Mouse (Mus musculus): Measurements from ENCODE around the gene Ugt1a1. TPM values are rescaled to one million over a fixed set of nuclear protein-coding genes. Genes with fewer than 3 reads are reported as not detected.

Ugt1a1 gene
- polyA plus RNA-seq, 2 experiments, result 2.3 to 5.8 TPM

GRCm38 (mm10) chr1:88264869-88265240, 53.1 kb downstream of the Ugt1a1 start:
- no peak overlapping the region for H3K9ac ChIP-seq (ENCODE audit: low read depth, low read length, severe bottlenecking)
- no peak for TF ChIP-seq POLR2A (IDR thresholded peaks at IDR 0.05; ENCODE audit: borderline replicate concordance, extremely low read depth, insufficient read depth, insufficient read length)
- ATAC-seq (ENCODE audit: low FRiP score, low read depth), result no peak
- no peaks in the 10 kb centered on the region for H3K27me3 ChIP-seq (ENCODE audit: control insufficient read depth, insufficient read depth, low read length)
- H3K9me3 ChIP-seq (ENCODE audit: control insufficient read depth, low read length), result no peaks in the 10 kb centered on the region
- H3K36me3 ChIP-seq (ENCODE audit: control insufficient read depth, insufficient read depth, low read length), result peaks cover 100% of the 10 kb centered on the region
- DNase-seq (ENCODE audit: low spot score), result no peak
- WGBS, result 83% methylated on average over 4 of the region's 4 CpGs
- no peak overlapping the region for H3K4me2 ChIP-seq (replicated peaks; ENCODE audit: low read depth, low read length, severe bottlenecking)
- H3K4me3 ChIP-seq (replicated peaks; ENCODE audit: low read length), result no peak overlapping the region
- no peak overlapping the region for H3K27ac ChIP-seq (replicated peaks; ENCODE audit: low read depth, low read length)
- no peaks in the 10 kb centered on the region for H3K4me1 ChIP-seq (ENCODE audit: control insufficient read depth, insufficient read depth, low read length)

GRCm38 (mm10) chr1:88266123-88266522, 54.4 kb downstream of the Ugt1a1 start:
- Histone ChIP-seq H3K9me3 (ENCODE audit: control insufficient read depth, low read length) (no peaks in the 10 kb centered on the region), H3K27me3 (ENCODE audit: control insufficient read depth, insufficient read depth, low read length) (no peaks in the 10 kb centered on the region), H3K9ac (ENCODE audit: low read depth, low read length, severe bottlenecking) (no peak overlapping the region), H3K4me3 (replicated peaks; ENCODE audit: low read length) (no peak overlapping the region), H3K36me3 (ENCODE audit: control insufficient read depth, insufficient read depth, low read length) (peaks cover 90% of the 10 kb centered on the region), H3K4me1 (ENCODE audit: control insufficient read depth, insufficient read depth, low read length) (no peaks in the 10 kb centered on the region), H3K4me2 (replicated peaks; ENCODE audit: low read depth, low read length, severe bottlenecking) (no peak overlapping the region), H3K27ac (replicated peaks; ENCODE audit: low read depth, low read length) (no peak overlapping the region)
- ATAC-seq (ENCODE audit: low FRiP score, low read depth) (no peak), DNase-seq (ENCODE audit: low spot score) (no peak)
- 89% methylated on average over 13 of the region's 13 CpGs for WGBS
- TF ChIP-seq POLR2A (IDR thresholded peaks at IDR 0.05; ENCODE audit: borderline replicate concordance, extremely low read depth, insufficient read depth, insufficient read length), result no peak

- peaks cover 90% of the 10 kb centered on the region for H3K36me3 ChIP-seq (ENCODE audit: control insufficient read depth, insufficient read depth, low read length)
- no peak overlapping the region for H3K27ac ChIP-seq (replicated peaks; ENCODE audit: low read depth, low read length)
- ATAC-seq (ENCODE audit: low FRiP score, low read depth), result 0 out of 2 replicates have a peak, but pooled peaks have one; percentile 0
- 91% methylated on average over 6 of the region's 6 CpGs for WGBS
- no peak for TF ChIP-seq POLR2A (IDR thresholded peaks at IDR 0.05; ENCODE audit: borderline replicate concordance, extremely low read depth, insufficient read depth, insufficient read length)
- no peak overlapping the region for H3K4me2 ChIP-seq (replicated peaks; ENCODE audit: low read depth, low read length, severe bottlenecking)
- no peaks in the 10 kb centered on the region for H3K4me1 ChIP-seq (ENCODE audit: control insufficient read depth, insufficient read depth, low read length)
- H3K9me3 ChIP-seq (ENCODE audit: control insufficient read depth, low read length), result no peaks in the 10 kb centered on the region
- H3K9ac ChIP-seq (ENCODE audit: low read depth, low read length, severe bottlenecking), result no peak overlapping the region
- no peak overlapping the region for H3K4me3 ChIP-seq (replicated peaks; ENCODE audit: low read length)
- no peaks in the 10 kb centered on the region for H3K27me3 ChIP-seq (ENCODE audit: control insufficient read depth, insufficient read depth, low read length)
- DNase-seq (ENCODE audit: low spot score), result no peak
These were observed 55.7 kb downstream of the Ugt1a1 start for GRCm38 (mm10) chr1:88267489-88267888.

DNA sequence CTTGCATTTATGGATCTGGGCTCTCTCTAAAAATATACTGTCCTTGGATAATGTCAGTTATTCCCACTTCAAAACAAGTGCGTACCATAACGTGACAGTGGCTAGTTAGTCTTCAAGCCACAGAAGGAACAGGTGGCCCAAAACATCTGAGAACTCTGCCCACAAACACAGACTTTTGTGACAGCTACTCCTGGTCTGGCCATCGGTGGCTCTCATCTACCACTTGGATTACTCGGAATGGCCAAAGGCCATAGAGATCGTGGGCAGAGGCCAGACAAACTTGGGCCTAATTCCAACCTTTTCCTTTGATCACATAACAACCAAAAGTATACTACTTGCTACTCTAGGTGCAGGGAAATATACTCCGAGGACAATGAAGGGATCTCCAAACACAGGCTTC, 56.3 kb downstream of the Ugt1a1 start:
- no peak for TF ChIP-seq POLR2A (IDR thresholded peaks at IDR 0.05; ENCODE audit: borderline replicate concordance, extremely low read depth, insufficient read depth, insufficient read length)
- Histone ChIP-seq H3K36me3 (ENCODE audit: control insufficient read depth, insufficient read depth, low read length) (peaks cover 90% of the 10 kb centered on the region), H3K9ac (ENCODE audit: low read depth, low read length, severe bottlenecking) (no peak overlapping the region), H3K9me3 (ENCODE audit: control insufficient read depth, low read length) (no peaks in the 10 kb centered on the region), H3K4me3 (replicated peaks; ENCODE audit: low read length) (no peak overlapping the region), H3K4me2 (replicated peaks; ENCODE audit: low read depth, low read length, severe bottlenecking) (no peak overlapping the region), H3K4me1 (ENCODE audit: control insufficient read depth, insufficient read depth, low read length) (no peaks in the 10 kb centered on the region), H3K27me3 (ENCODE audit: control insufficient read depth, insufficient read depth, low read length) (no peaks in the 10 kb centered on the region), H3K27ac (replicated peaks; ENCODE audit: low read depth, low read length) (no peak overlapping the region)
- DNase-seq (ENCODE audit: low spot score) (no peak), ATAC-seq (ENCODE audit: low FRiP score, low read depth) (0 out of 2 replicates have a peak, but pooled peaks have one; percentile 1)
- WGBS, result 88% methylated on average over 6 of the region's 6 CpGs

Other genes starting within 250 kb of the Ugt1a1 start
- 33.2 and 35.2 TPM in 2 replicates for gene Usp40, start 203.4 kb upstream of the Ugt1a1 start, polyA plus RNA-seq (2012; rRNA removed)
- gene Usp40, start 203.4 kb upstream of the Ugt1a1 start, polyA plus RNA-seq (2014; fragmentation: Nextera tagmentation; extraction: Ambion mirVana), result 36.2 and 44.1 TPM in 2 replicates
- gene Ugt1a10, start 156.6 kb upstream of the Ugt1a1 start, polyA plus RNA-seq (2012; rRNA removed), result not detected in 2 replicates
- gene Ugt1a10, start 156.6 kb upstream of the Ugt1a1 start, polyA plus RNA-seq (2014; fragmentation: Nextera tagmentation; extraction: Ambion mirVana), result not detected in 2 replicates
- gene Ugt1a9, start 141.2 kb upstream of the Ugt1a1 start, polyA plus RNA-seq (2012; rRNA removed), result not detected in 2 replicates
- gene Ugt1a9, start 141.2 kb upstream of the Ugt1a1 start, polyA plus RNA-seq (2014; fragmentation: Nextera tagmentation; extraction: Ambion mirVana), result not detected in 2 replicates
- not detected in 2 replicates for gene Ugt1a8, start 124.1 kb upstream of the Ugt1a1 start, polyA plus RNA-seq (2012; rRNA removed)
- gene Ugt1a8, start 124.1 kb upstream of the Ugt1a1 start, polyA plus RNA-seq (2014; fragmentation: Nextera tagmentation; extraction: Ambion mirVana), result not detected in 2 replicates
- gene Ugt1a7c, start 116.9 kb upstream of the Ugt1a1 start, polyA plus RNA-seq (2012; rRNA removed), result 2.0 and 2.2 TPM in 2 replicates
- gene Ugt1a7c, start 116.9 kb upstream of the Ugt1a1 start, polyA plus RNA-seq (2014; fragmentation: Nextera tagmentation; extraction: Ambion mirVana), result 2.5 and 2.6 TPM in 2 replicates
- 0.12 and 0.24 TPM in 2 replicates for gene Ugt1a6b, start 108.7 kb upstream of the Ugt1a1 start, polyA plus RNA-seq (2012; rRNA removed)
- 0.70 and 1.0 TPM in 2 replicates for gene Ugt1a6b, start 108.7 kb upstream of the Ugt1a1 start, polyA plus RNA-seq (2014; fragmentation: Nextera tagmentation; extraction: Ambion mirVana)
- 1.9 and 2.3 TPM in 2 replicates for gene Ugt1a6a, start 77.2 kb upstream of the Ugt1a1 start, polyA plus RNA-seq (2012; rRNA removed)
- 2.9 and 5.4 TPM in 2 replicates for gene Ugt1a6a, start 77.2 kb upstream of the Ugt1a1 start, polyA plus RNA-seq (2014; fragmentation: Nextera tagmentation; extraction: Ambion mirVana)
- gene Ugt1a5, start 45.9 kb upstream of the Ugt1a1 start, polyA plus RNA-seq (2012; rRNA removed), result 0.08 and 0.19 TPM in 2 replicates
- not detected in 2 replicates for gene Ugt1a5, start 45.9 kb upstream of the Ugt1a1 start, polyA plus RNA-seq (2014; fragmentation: Nextera tagmentation; extraction: Ambion mirVana)
- 0.04 and 0.08 TPM in 2 replicates for gene Ugt1a2, start 11.4 kb upstream of the Ugt1a1 start, polyA plus RNA-seq (2012; rRNA removed)
- gene Ugt1a2, start 11.4 kb upstream of the Ugt1a1 start, polyA plus RNA-seq (2014; fragmentation: Nextera tagmentation; extraction: Ambion mirVana), result not detected in 2 replicates
- 9.1 and 10.2 TPM in 2 replicates for gene Dnajb3, start 6.2 kb upstream of the Ugt1a1 start, polyA plus RNA-seq (2012; rRNA removed)
- gene Dnajb3, start 6.2 kb upstream of the Ugt1a1 start, polyA plus RNA-seq (2014; fragmentation: Nextera tagmentation; extraction: Ambion mirVana), result 9.4 and 10.5 TPM in 2 replicates
- 0.15 and 0.20 TPM in 2 replicates for gene Mroh2a, start 15.0 kb downstream of the Ugt1a1 start, polyA plus RNA-seq (2012; rRNA removed)
- gene Mroh2a, start 15.0 kb downstream of the Ugt1a1 start, polyA plus RNA-seq (2014; fragmentation: Nextera tagmentation; extraction: Ambion mirVana), result 1.7 and 2.2 TPM in 2 replicates
- 277 and 360 TPM in 2 replicates for gene Hjurp, start 65.7 kb downstream of the Ugt1a1 start, polyA plus RNA-seq (2012; rRNA removed)
- gene Hjurp, start 65.7 kb downstream of the Ugt1a1 start, polyA plus RNA-seq (2014; fragmentation: Nextera tagmentation; extraction: Ambion mirVana), result 139 and 150 TPM in 2 replicates
- not detected in 2 replicates for gene Trpm8, start 65.7 kb downstream of the Ugt1a1 start, polyA plus RNA-seq (2012; rRNA removed)
- not detected in 2 replicates for gene Trpm8, start 65.7 kb downstream of the Ugt1a1 start, polyA plus RNA-seq (2014; fragmentation: Nextera tagmentation; extraction: Ambion mirVana)
- gene Spp2, start 195.0 kb downstream of the Ugt1a1 start, polyA plus RNA-seq (2012; rRNA removed), result 1.5 and 1.6 TPM in 2 replicates
- not detected in 2 replicates for gene Spp2, start 195.0 kb downstream of the Ugt1a1 start, polyA plus RNA-seq (2014; fragmentation: Nextera tagmentation; extraction: Ambion mirVana)